Mouse (Mus musculus): ENCODE results near the gene Cbx4. TPM values are rescaled to one million over a fixed set of nuclear protein-coding genes. Genes with fewer than 3 reads are reported as not detected.
A peak's percentile ranks its signal among the peaks of the same experiment; 100 is the strongest.

Cbx4 gene
- total RNA-seq, 1 experiment from 2014 or later = 156 TPM

- DNase-seq = no peak
These were observed 44.7 kb downstream of the Cbx4 start for GRCm38 (mm10) chr11:119041325-119041716.

GRCm38 (mm10) chr11:119040600-119041324 lies 45.3 kb downstream of the Cbx4 start, which contains the start of gene Cbx8:
Cbx8 (minus strand) TSS chr11:119040969.
- DNase-seq = peak; percentile 100

DNA sequence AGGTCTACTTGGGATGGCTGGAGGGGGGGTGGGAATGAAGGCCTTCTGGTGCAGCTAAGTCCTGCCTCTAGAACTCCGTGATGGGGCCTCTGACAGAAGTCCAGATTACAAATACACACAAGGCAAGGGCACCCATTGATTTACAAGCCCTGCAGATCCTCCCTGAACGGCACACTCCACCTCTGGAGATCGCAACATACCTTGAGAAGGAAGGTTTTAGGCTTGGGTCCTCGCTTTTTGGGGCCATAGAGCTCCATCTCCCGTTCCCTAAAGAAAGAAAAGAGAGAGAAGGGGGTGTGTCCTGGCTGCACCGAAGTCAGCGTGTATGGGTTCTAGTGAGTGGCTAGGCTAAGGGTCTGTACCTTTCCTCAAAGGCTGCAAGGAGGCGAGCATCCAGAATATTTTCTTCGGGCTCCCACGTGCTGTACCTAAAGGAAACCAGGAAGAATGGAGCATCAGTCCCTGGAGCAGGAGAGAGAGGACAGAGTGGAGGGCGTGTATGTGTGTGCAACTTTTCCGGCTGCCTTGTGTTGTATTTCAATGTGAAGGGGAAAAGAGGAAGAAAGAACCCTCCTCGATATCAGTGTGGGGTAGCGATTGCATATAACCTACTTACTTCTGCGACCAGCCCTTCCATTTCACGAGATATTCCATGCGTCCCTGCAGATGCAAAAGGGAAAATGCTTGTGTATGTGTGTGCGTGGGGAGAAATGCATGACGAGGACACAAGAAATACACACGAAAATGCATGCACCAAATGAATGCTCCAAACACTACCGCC lies 46.1 kb downstream of the Cbx4 start:
- no peak for DNase-seq

DNA sequence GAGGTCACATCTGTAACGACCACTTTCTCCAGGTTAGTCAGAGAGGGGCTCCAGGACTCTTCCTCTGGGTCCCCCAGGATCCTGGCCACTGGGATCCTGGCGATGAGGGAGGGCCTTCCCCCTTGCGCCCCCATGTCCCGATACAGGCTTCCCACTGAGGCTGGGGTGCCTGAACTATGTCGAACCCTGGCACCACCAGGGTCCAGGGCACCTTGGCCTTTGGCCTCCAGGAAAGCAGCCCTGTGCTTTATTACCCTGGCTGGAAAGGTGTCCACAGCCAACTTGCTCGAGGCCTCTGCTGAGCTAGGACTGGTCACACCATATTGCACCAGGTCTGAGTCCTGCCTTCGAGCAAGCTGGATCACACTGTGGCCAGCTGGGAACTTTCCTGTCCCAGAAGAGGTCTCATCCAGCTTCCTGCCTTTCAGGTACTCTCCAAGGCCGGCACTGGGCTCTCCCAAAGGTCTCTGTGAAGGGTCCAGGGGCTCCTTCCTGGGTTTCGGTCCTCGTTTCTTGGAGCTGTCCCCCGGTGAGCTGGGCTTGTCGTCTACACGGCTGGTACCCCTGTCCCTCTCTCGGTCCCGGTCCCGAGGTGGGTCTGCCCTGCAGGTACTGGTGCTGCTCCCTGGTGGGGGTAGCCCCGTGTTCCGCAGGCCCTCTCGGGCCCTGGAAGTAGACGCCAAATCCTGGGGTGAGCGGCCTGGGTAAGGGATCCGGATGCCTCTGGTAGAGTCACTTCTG lies 47.1 kb downstream of the Cbx4 start:
- DNase-seq = no peak

GRCm38 (mm10) chr11:119037780-119038401 lies 48.1 kb downstream of the Cbx4 start:
- no peak for DNase-seq

GRCm38 (mm10) chr11:119036934-119037779 lies 48.9 kb downstream of the Cbx4 start:
- DNase-seq = peak; percentile 55

DNA sequence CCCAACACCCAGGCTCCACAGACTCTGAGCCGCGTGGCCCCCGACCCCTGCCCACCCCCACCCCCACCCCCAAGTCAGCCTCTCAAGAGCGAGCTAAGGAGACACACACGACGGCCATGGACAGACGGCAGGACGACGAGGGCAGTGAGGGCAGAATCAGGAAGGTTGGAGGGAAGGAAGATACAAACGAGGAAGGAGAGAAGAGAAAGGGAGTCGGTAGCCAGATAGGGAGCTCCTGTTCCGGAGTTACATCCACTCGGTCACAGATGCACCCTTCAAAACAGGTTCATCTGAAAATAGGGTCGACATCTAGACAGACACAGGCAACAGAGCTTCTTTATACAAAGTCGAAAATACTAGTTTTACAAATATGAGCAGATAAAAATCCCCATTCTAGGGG lies 49.6 kb downstream of the Cbx4 start:
- no peak for DNase-seq

DNA sequence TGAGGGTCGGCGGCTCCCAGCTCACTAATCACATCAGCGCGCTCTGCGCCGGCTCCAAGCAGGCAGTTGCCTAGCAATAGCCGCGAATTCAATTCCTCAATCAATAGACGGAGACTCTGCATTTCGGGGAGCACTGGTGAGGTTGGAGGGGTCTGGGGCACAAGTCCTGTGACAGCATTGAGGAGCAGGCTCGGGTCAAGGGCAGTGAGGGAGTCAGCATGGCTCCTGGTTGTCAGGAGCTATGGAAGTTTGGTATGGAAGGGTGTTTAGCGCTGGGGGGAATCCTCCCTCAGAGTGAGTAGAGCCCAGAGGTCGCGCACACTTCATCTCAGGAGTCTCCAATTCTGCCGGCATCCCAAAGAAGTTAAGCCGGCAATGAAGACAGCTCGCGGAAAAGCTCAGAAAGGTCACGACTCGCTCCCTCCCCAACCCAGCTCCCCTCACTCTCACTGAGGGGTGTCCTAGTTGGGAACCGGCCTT lies 50.3 kb downstream of the Cbx4 start:
- no peak for DNase-seq

- DNase-seq = no peak
These were observed 50.8 kb downstream of the Cbx4 start for GRCm38 (mm10) chr11:119035094-119035685.

- DNase-seq = no peak
These were observed 51.4 kb downstream of the Cbx4 start for GRCm38 (mm10) chr11:119034635-119035034.

DNA sequence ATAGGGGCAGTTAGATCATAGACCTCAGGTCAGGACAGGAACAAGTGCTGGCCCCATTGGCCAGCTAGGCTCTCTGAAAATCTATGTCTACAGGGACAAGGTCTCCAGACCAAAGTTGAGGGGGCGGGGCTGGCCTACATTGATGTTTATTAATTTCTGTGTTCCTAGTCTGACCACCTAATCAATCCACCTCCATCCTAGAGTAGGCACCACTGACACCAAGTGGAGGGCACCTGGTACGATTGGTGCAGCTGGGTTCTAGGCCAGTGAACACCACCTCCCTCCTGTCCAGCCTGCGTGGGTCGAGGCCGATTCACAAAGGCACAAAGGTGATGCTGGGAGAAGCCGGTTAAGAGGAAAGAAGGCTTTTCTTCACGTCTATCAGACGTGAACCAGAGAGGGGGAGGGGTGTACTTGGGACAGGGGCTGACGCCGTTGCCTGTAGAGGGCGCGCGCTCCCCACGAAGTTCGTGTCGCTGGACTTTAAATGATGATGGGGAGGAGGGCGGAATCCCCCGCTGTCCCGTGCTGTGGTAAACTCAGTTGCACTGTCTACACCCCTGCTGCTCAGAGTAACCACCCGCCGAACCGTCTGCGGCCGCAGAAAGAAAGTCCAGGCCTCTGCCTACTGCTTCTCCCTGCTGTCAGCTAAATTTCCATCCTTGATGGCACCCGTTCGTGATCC lies 52.0 kb downstream of the Cbx4 start:
- DNase-seq = peak; percentile 93

Other genes starting within 250 kb of the Cbx4 start
- 4.6 and 5.0 TPM in 2 replicates for gene Rbfox3, start 174.6 kb downstream of the Cbx4 start, total RNA-seq (2021)
- gene Enpp7, start 98.0 kb downstream of the Cbx4 start, total RNA-seq (2021) = not detected in 2 replicates
- gene Cbx2, start 63.3 kb downstream of the Cbx4 start, total RNA-seq (2021) = 7.4 and 7.7 TPM in 2 replicates
- gene Cbx8, start 45.3 kb downstream of the Cbx4 start, total RNA-seq (2021) = 13.1 and 16.7 TPM in 2 replicates
- gene Tbc1d16, start 142.3 kb upstream of the Cbx4 start, total RNA-seq (2021) = 18.1 and 18.7 TPM in 2 replicates
- gene Ccdc40, start 142.4 kb upstream of the Cbx4 start, total RNA-seq (2021) = 0.44 and 0.45 TPM in 2 replicates
- gene Gaa, start 181.7 kb upstream of the Cbx4 start, total RNA-seq (2021) = 78.3 and 81.3 TPM in 2 replicates
- 129 and 132 TPM in 2 replicates for gene Eif4a3, start 213.9 kb upstream of the Cbx4 start, total RNA-seq (2021)
- 0.30 and 0.38 TPM in 2 replicates for gene Card14, start 221.5 kb upstream of the Cbx4 start, total RNA-seq (2021)

Measured in adrenal gland, postnatal 14 days (tissue).